Mouse (Mus musculus) midbrain, embryonic 14.5 days (tissue): ENCODE data around the gene Ereg. TPM values are rescaled to one million over a fixed set of nuclear protein-coding genes. Genes with fewer than 3 reads are reported as not detected.

Experiments
- ATAC-seq: fragments of 200-750 bp; cut with Nextera tagmentation; 2 replicates; pipeline ENCODE4 v1.8.0; 2017; ENCODE audit warnings: moderate number of reproducible peaks, moderate library complexity; ENCODE audit not compliant: low FRiP score, low TSS enrichment
- DNase-seq: peaks from one replicate; pipeline ENCODE4 v3.0.0-alpha.2; 2015
- H3K27ac ChIP-seq: fragments of 300-500 bp; sonication (generic); replicated peaks from 2 replicates; pipeline ENCODE4 v1.5.1; 2014; ENCODE audit warnings: mild to moderate bottlenecking, low read depth, low read length, moderate library complexity
- H3K27me3 ChIP-seq: fragments of 300-500 bp; sonication (generic); 2 replicates; pipeline ENCODE4 v1.6.1; 2014; ENCODE audit warnings: low read length, control low read depth, mixed read lengths; ENCODE audit not compliant: control insufficient read depth, insufficient read depth
- H3K36me3 ChIP-seq: fragments of 300-500 bp; sonication (generic); 2 replicates; pipeline ENCODE4 v1.6.1; 2014; ENCODE audit warnings: low read length, control low read depth; ENCODE audit not compliant: control insufficient read depth, insufficient read depth
- H3K4me1 ChIP-seq: fragments of 300-500 bp; sonication (generic); 2 replicates; pipeline ENCODE4 v1.6.1; 2014; ENCODE audit warnings: mild to moderate bottlenecking, antibody characterized with exemption, low read length, control low read depth; ENCODE audit not compliant: control insufficient read depth, insufficient read depth
- H3K4me2 ChIP-seq: fragments of 300-500 bp; sonication (generic); 2 replicates; pipeline ENCODE4 v1.6.1; 2014; ENCODE audit warnings: mild to moderate bottlenecking, low read length, moderate library complexity
- H3K4me3 ChIP-seq: fragments of 300-500 bp; sonication (generic); replicated peaks from 2 replicates; pipeline ENCODE4 v1.5.1; 2014; ENCODE audit warnings: low read depth, low read length
- H3K9ac ChIP-seq: fragments of 300-500 bp; sonication (generic); replicated peaks from 2 replicates; pipeline ENCODE4 v1.6.1; 2014; ENCODE audit warnings: mild to moderate bottlenecking, low read length, moderate library complexity
- H3K9me3 ChIP-seq: fragments of 300-500 bp; sonication (generic); 2 replicates; pipeline ENCODE4 v1.6.1; 2016; ENCODE audit warnings: low read length, control low read depth, mixed read lengths; ENCODE audit not compliant: control insufficient read depth
- WGBS: fragments of 180-500 bp; shearing (Covaris S2); extraction: QIAGEN DNeasy Blood & Tissue Kit; methylation state at CpG from one replicate; pipeline ENCODE4 v1.1.7; 2014; 5-methylcytosine and 5-hydroxymethylcytosine counted together
- polyA plus RNA-seq: library from polyadenylated mRNA; unstranded; fragments of >200 nt; fragmentation: Nextera tagmentation; extraction: Ambion mirVana; gene quantifications from 2 replicates; pipeline ENCODE4 v1.2.1, GENCODE M21; 2014

Gene Ereg
- polyA plus RNA-seq, 1 experiment from 2014 or later: not detected

- Histone ChIP-seq H3K27ac (no peak overlapping the region), H3K4me1 (no peaks in the 10 kb centered on the region), H3K9me3 (no peaks in the 10 kb centered on the region), H3K27me3 (no peaks in the 10 kb centered on the region), H3K4me3 (no peak overlapping the region), H3K36me3 (no peaks in the 10 kb centered on the region), H3K4me2 (no peak overlapping the region), H3K9ac (no peak overlapping the region)
- DNase-seq (no peak), ATAC-seq (no peak)
- 90% methylated on average over 6 of the region's 6 CpGs for WGBS
Observed at GRCm38 (mm10) chr5:91047987-91048386, 26.4 kb upstream of the Ereg start.

DNA sequence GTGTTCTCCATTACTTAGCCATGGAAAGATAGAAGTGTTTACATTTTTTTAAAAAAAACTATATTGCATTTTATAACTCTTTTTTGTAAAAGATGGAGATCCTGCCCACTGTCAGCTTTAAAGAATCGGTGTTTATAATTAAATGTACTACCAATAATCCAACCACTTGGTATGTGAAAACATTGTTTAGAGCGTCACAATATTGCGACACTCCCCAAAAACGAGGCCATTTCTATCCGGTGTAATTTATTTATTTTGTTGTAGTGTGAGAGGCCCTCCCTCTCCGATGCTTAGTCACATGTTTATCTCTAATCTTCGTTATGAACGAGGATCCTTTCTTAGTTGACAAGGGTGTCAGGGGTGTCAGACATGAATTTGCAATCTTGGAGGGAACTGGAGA is 26.0 kb upstream of the Ereg start:
- WGBS: 91% methylated on average over 8 of the region's 8 CpGs
- Histone ChIP-seq H3K27ac (no peak overlapping the region), H3K36me3 (no peaks in the 10 kb centered on the region), H3K9me3 (no peaks in the 10 kb centered on the region), H3K9ac (no peak overlapping the region), H3K4me1 (no peaks in the 10 kb centered on the region), H3K4me3 (no peak overlapping the region), H3K27me3 (no peaks in the 10 kb centered on the region), H3K4me2 (no peak overlapping the region)
- ATAC-seq (no peak), DNase-seq (no peak)

GRCm38 (mm10) chr5:91072340-91072739 is 2.1 kb upstream of the Ereg start:
- DNase-seq: no peak
- H3K9me3 ChIP-seq: no peaks in the 10 kb centered on the region
- no peak overlapping the region for H3K4me2 ChIP-seq
- H3K36me3 ChIP-seq: no peaks in the 10 kb centered on the region
- no peak overlapping the region for H3K9ac ChIP-seq
- H3K4me1 ChIP-seq: peaks cover 6% of the 10 kb centered on the region; the same call in 1 of the 2 replicates
- no peak overlapping the region for H3K27ac ChIP-seq
- H3K4me3 ChIP-seq: no peak overlapping the region
- no peaks in the 10 kb centered on the region for H3K27me3 ChIP-seq
- ATAC-seq: no peak
- WGBS: 82% methylated on average over 4 of the region's 4 CpGs

DNA sequence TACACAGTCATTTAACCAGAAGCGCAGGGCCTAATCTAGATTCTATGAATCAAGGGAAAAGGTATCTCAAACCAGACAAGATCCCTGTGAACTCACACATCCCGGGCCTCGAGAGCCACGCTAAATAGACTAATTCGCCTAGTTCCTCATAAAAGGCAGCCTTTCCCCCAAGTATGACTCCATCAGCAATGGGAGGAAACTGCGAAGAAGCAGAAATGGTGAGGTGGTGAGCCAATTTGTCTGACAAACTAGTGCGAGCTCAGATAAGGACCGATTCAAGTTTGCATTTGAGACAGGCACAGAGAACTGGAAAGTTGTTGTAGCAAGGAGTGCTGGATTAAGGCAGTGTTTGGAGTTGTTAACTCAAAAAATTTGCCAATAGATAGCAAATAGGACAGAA is 796 bp upstream of the Ereg start:
- WGBS: 85% methylated on average over 8 of the region's 8 CpGs
- no peak overlapping the region for H3K9ac ChIP-seq
- no peak for DNase-seq
- H3K36me3 ChIP-seq: no peaks in the 10 kb centered on the region
- peaks cover 6% of the 10 kb centered on the region; the same call in 1 of the 2 replicates for H3K4me1 ChIP-seq
- no peak overlapping the region for H3K27ac ChIP-seq
- ATAC-seq: no peak
- H3K27me3 ChIP-seq: no peaks in the 10 kb centered on the region
- H3K4me2 ChIP-seq: no peak overlapping the region
- no peaks in the 10 kb centered on the region for H3K9me3 ChIP-seq
- H3K4me3 ChIP-seq: no peak overlapping the region

DNA sequence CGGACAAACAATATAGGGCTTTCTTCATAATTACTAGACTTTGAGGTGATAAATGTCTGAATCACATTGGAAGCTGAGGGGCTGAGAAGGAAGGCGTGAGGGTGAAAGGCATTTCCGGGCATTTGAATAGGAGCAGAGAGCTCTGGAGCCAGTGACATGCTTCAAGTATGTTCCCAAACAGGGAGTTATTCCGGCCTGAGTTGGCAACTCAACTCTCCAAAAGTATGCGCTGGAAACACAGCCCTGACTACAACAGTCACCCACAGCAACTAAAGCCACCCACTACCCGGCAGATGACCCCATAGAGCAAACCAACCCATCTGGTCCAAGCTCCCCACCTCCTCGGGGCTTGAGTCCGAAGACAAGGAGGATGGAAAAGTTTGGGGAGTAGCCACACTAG is 396 bp upstream of the Ereg start:
- 48% methylated on average over 8 of the region's 8 CpGs for WGBS
- H3K4me3 ChIP-seq: peak overlapping the region; percentile 34
- ATAC-seq: no peak

DNA sequence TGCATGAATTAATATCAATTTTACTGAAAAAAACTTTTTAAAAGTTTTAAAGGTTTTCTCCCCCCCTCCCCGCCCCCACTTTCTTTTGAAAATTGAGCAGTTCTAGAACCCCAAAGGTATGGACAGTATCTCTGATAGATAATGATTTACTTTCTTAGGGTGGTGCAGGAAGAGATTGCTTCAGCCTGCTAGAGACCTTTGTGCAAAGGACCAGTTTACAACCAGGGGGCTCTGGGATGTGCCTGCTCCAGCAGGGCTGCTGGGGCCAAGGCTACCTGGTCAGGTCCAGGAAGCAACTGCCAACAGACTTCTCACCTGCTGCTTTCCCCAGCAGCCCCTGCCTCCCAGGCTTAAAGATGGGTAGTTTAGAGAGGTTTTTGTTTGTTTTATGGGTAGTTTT is 599 bp downstream of the Ereg start:
- Histone ChIP-seq H3K36me3 (no peaks in the 10 kb centered on the region), H3K27me3 (no peaks in the 10 kb centered on the region), H3K4me3 (peak overlapping the region; percentile 34), H3K4me1 (peaks cover 6% of the 10 kb centered on the region; the same call in 1 of the 2 replicates), H3K4me2 (peak overlapping the region; percentile 64), H3K27ac (no peak overlapping the region), H3K9ac (no peak overlapping the region), H3K9me3 (no peaks in the 10 kb centered on the region)
- 52% methylated on average over 1 of the region's 1 CpGs for WGBS
- DNase-seq (no peak), ATAC-seq (peak; percentile 38; the same call in 1 of the 2 replicates)

More for the DNA sequence above, 396 bp upstream of the Ereg start:
- Histone ChIP-seq H3K27me3 (no peaks in the 10 kb centered on the region), H3K9me3 (no peaks in the 10 kb centered on the region), H3K36me3 (no peaks in the 10 kb centered on the region), H3K27ac (no peak overlapping the region), H3K4me1 (peaks cover 6% of the 10 kb centered on the region; the same call in 1 of the 2 replicates), H3K4me2 (peak overlapping the region; percentile 64), H3K9ac (peak overlapping the region; percentile 21; the same call in 1 of the 2 replicates)
- no peak for DNase-seq

- DNase-seq: no peak
- no peak overlapping the region for H3K27ac ChIP-seq
- H3K9me3 ChIP-seq: no peaks in the 10 kb centered on the region
- no peak overlapping the region for H3K4me2 ChIP-seq
- ATAC-seq: no peak
- WGBS: 80% methylated on average over 5 of the region's 5 CpGs
- H3K4me1 ChIP-seq: no peaks in the 10 kb centered on the region
- H3K4me3 ChIP-seq: no peak overlapping the region
- H3K9ac ChIP-seq: no peak overlapping the region
- no peaks in the 10 kb centered on the region for H3K36me3 ChIP-seq
- H3K27me3 ChIP-seq: no peaks in the 10 kb centered on the region
Observed at GRCm38 (mm10) chr5:91083016-91083415, 8.6 kb downstream of the Ereg start.

DNA sequence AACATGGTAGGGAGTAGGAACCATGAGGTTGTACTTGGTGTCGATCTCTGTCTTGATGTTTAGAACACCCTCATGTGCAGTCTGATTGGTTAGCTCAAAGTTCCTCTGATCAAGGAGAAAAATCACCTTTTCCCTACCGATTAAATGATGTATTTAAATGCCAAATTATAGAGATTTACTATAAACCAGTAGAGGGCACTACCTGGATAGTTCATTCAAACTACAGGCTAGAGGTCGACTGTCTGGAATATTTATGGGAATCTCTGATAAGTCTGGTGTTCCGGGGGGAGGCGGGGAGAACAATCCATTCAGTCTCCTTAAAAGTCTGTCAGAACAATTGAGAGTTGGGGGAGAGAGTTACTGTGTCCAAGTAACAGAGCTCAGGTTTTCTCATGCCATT is 10.9 kb downstream of the Ereg start:
- 83% methylated on average over 5 of the region's 5 CpGs for WGBS
- no peak for DNase-seq
- no peak for ATAC-seq
- Histone ChIP-seq H3K9me3 (no peaks in the 10 kb centered on the region), H3K4me2 (no peak overlapping the region), H3K36me3 (no peaks in the 10 kb centered on the region), H3K4me1 (no peaks in the 10 kb centered on the region), H3K9ac (no peak overlapping the region), H3K27ac (no peak overlapping the region), H3K27me3 (no peaks in the 10 kb centered on the region), H3K4me3 (no peak overlapping the region)

GRCm38 (mm10) chr5:91090301-91090700 is 15.9 kb downstream of the Ereg start:
- Histone ChIP-seq H3K4me3 (no peak overlapping the region), H3K4me2 (no peak overlapping the region), H3K9ac (no peak overlapping the region), H3K27ac (no peak overlapping the region), H3K4me1 (no peaks in the 10 kb centered on the region), H3K9me3 (no peaks in the 10 kb centered on the region), H3K27me3 (no peaks in the 10 kb centered on the region), H3K36me3 (no peaks in the 10 kb centered on the region)
- ATAC-seq: no peak
- DNase-seq: no peak
- WGBS: 79% methylated on average over 3 of the region's 3 CpGs
